Mouse (Mus musculus) thymus, adult 18-20 months (tissue): ENCODE results near the gene Gm11639.

Experiments used
- DNase-seq, 2 experiments: peaks; one replicate each; pipeline ENCODE4 v3.0.0; 2022; ENCODE audit warnings: mixed read lengths in 2 of 2

The Gm11639 gene

GRCm38 (mm10) chr11:105156748-105157267 is 471.3 kb downstream of the Gm11639 start:
- no peak for DNase-seq

GRCm38 (mm10) chr11:105158047-105158446 is 472.5 kb downstream of the Gm11639 start:
- DNase-seq = no peak

GRCm38 (mm10) chr11:105159673-105160360 is 474.3 kb downstream of the Gm11639 start:
- DNase-seq = no peak

DNA sequence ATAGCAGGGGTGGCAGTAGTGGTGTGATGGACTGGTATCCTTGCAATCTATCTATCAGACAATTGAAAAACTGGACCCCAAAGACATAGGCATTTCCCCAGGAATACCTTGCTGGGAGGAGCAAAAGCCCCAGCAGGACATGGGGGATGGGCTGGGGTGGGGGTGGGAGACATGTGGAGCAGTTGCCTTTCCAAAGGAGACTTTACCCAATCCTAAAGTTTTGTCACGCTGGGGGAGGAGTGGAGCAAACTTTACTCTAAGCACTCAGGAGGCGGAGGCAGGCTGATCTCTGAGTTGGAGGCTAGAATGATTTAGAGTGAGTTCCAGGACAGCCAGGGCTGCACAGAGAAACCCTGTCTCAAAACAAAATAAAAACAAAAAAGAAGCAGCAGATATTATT is 475.9 kb downstream of the Gm11639 start:
- no peak for DNase-seq

DNA sequence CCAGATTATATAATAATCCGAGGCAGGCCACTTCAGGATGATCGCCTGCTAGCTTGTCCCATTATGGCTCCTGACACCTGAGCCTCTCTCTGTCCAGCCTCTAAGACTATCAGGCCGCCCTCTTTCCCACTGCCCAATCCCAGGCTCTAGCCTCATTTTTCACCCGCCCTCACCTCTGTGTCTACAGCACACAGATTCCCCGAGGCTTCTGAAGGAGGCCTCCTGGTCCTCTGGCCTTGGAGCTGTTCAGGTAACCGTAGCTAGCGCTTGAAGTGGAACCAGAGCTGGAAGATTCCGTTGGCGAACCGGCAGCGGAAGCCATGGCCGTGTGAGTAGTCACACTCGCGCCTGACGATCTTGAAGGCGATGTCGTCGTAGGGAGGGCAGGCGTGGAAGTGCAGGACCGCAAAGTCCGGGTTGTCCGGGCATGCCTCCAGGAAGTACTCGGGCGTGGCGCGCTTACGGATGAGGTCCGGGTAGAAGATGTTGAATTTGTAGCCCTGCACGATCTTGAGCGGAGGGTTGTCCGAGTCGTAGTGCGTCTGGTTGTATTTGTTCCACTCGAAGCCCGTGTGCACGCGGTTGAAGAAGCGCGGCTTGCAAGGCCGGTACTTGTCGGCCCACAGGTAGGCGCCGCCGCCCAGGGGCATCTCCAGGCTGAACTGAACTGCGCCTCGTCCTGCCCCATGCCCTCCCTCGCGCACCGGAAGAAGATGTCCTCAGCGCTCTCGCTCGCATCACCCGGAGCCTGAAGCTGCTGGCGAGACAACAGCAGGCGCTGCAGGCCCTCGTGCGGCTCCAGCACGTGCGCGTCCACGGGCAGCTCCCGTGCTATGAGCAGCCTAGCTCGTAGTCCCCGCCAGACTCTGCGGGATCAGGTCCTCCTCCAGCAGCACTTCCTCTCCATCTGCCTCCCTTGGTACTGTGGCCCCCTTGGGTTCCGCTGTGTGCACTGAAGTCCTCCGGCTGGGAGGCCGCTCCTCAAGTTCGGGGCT is 479.3 kb downstream of the Gm11639 start:
- no peak for DNase-seq

- DNase-seq = no peak
These were observed 481.3 kb downstream of the Gm11639 start for GRCm38 (mm10) chr11:105166780-105167179.
